Mouse (Mus musculus): ENCODE results near the gene 2210017I01Rik.

DNA sequence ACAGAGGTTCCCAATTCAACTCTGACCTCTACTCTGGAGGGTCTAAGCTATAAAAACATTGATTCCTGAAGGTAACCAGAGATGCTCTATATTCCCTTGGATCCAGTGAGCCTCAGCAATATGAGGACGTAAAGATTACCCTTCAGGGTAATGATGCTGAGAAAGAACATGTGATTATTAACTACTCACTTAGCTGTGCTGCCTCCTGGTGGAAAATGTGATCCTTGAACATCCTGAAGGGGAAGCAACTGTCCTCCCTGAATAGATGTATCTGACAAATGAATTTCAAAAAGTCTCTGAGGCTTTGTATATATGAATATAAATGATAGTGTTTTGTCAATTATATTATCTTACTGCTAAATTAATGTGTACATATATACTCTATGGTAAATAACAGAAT, 6.8 kb downstream of the 2210017I01Rik start:
- TF ChIP-seq CTCF (IDR thresholded peaks at IDR 0.05; ENCODE audit: low read depth) (peak; percentile 10; the same call in 1 of the 2 replicates), EP300 (IDR thresholded peaks at IDR 0.05; ENCODE audit: low read depth) (no peak)

Measured in liver, embryonic 14.5 days (tissue).